Mouse (Mus musculus) ES-Bruce4 (cell line): ENCODE data around the gene 1110032F04Rik. TPM values are rescaled to one million over a fixed set of nuclear protein-coding genes. Genes with fewer than 3 reads are reported as not detected.

ENCODE experiments used
- H3K27ac ChIP-seq: 2 replicates; pipeline ENCODE4 v1.5.1; 2012; ENCODE audit warnings: low read length, inconsistent platforms; ENCODE audit not compliant: insufficient read depth
- H3K27me3 ChIP-seq: 2 replicates; pipeline ENCODE4 v1.6.1; 2012; ENCODE audit warnings: mild to moderate bottlenecking, low read length, inconsistent platforms; ENCODE audit not compliant: control insufficient read depth, poor library complexity, insufficient read depth, severe bottlenecking
- H3K36me3 ChIP-seq: 2 replicates; pipeline ENCODE4 v1.6.1; 2012; ENCODE audit warnings: inconsistent platforms, mild to moderate bottlenecking, low read length, moderate library complexity; ENCODE audit not compliant: control insufficient read depth, poor library complexity, insufficient read depth, severe bottlenecking
- H3K4me1 ChIP-seq: one replicate; pipeline ENCODE4 v1.8.1; 2011; ENCODE audit warnings: low read length; ENCODE audit not compliant: control insufficient read depth, insufficient read depth
- H3K4me3 ChIP-seq: 2 replicates; pipeline ENCODE4 v1.5.1; 2011; ENCODE audit warnings: low read depth, mild to moderate bottlenecking, low read length
- H3K9ac ChIP-seq: 2 replicates; pipeline ENCODE4 v1.6.1; 2012; ENCODE audit warnings: low read depth, mild to moderate bottlenecking, inconsistent platforms; ENCODE audit not compliant: poor library complexity, severe bottlenecking
- H3K9me3 ChIP-seq: replicated peaks from 2 replicates; pipeline ENCODE4 v1.6.1; 2012; ENCODE audit warnings: mild to moderate bottlenecking, low read length, inconsistent platforms; ENCODE audit not compliant: control insufficient read depth, poor library complexity, insufficient read depth, severe bottlenecking
- CTCF ChIP-seq: IDR thresholded peaks from one replicate; pipeline ENCODE4 v1.8.1; 2011; ENCODE audit warnings: low read depth, low read length
- EP300 ChIP-seq: IDR thresholded peaks from 2 replicates; pipeline ENCODE4 v1.6.1; 2011; ENCODE audit warnings: low read depth, low read length; ENCODE audit not compliant: insufficient read depth
- POLR2A ChIP-seq: IDR thresholded peaks from one replicate; pipeline ENCODE4 v1.8.1; 2011; ENCODE audit warnings: low read length; ENCODE audit not compliant: insufficient read depth
- polyA plus RNA-seq: library from polyadenylated mRNA; stranded (reverse); fragments of >200 nt; gene quantifications from 2 replicates; pipeline ENCODE4 v1.2.4, GENCODE M21; 2011; ENCODE audit warnings: low read depth; ENCODE audit not compliant: missing spikeins, insufficient read depth, insufficient read length

The 1110032F04Rik gene
- 0.26 and 0.31 TPM in 2 replicates for polyA plus RNA-seq

DNA sequence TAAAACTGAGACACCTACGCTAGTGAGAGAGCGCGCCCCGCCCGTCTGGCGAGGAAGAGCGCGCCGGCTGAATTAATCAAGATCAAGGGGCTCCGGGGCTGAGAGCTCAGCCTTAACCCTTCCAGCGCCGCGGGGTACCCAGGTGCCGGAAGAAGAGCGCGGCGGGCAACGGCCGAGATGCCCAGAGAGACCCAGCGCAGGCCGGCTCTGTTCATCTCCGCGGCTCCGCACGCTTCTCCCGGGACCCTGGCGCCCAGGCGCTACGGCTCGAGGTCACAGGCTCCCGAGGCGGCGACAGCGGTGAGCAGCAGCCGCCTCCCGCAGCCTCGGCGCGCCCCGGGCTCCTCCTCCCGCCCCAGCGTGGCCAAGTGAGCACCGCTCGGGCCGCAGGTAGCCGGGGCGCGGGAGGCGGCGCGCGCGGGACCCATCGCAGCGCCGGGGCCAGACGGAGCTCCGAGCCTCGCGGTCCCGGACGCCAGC is at the start of gene 1110032F04Rik:
Gene 1110032F04Rik, plus strand, starts transcription at position 376 of the 480 bp plus-strand sequence.
- H3K9ac ChIP-seq, result peak within 1 kb of the TSS; percentile 71
- H3K36me3 ChIP-seq, result no peaks in the 10 kb centered on the region
- no peaks in the 10 kb centered on the region for H3K9me3 ChIP-seq
- H3K27me3 ChIP-seq, result peaks cover 9% of the 10 kb centered on the region
- no peak for TF ChIP-seq EP300
- H3K27ac ChIP-seq, result no peak within 1 kb of the TSS
- H3K4me1 ChIP-seq, result no peaks in the 10 kb centered on the region
- H3K4me3 ChIP-seq, result peak within 1 kb of the TSS; percentile 73

DNA sequence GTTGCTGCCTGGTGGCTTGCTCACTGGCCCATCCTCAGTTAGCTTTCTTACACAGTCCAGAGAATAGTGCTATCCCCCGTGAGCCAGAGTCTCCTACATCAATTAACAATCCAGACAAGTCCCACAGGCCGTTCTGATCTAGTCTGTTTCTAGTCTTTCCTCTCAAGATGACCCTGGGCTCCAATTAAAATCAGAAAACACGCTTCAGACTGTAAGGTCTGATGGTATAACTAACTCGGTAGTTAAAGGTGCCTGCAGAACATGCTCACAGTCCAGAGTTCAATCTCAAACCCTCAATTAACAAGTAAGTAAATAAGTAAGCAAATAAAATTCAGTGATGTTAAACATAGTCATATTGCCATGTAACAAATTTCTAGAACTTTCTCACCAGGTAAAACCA is 48.0 kb upstream of the 1110032F04Rik start:
- Histone ChIP-seq H3K4me1 (peaks cover 2% of the 10 kb centered on the region), H3K27ac (no peak overlapping the region), H3K9ac (no peak overlapping the region), H3K36me3 (no peaks in the 10 kb centered on the region), H3K9me3 (no peaks in the 10 kb centered on the region), H3K27me3 (no peaks in the 10 kb centered on the region), H3K4me3 (no peak overlapping the region)
- TF ChIP-seq POLR2A, result no peak
- no peak for TF ChIP-seq EP300

- Histone ChIP-seq H3K9ac (no peak overlapping the region), H3K27ac (no peak overlapping the region), H3K36me3 (no peaks in the 10 kb centered on the region), H3K4me1 (peaks cover 2% of the 10 kb centered on the region), H3K4me3 (no peak overlapping the region), H3K27me3 (no peaks in the 10 kb centered on the region), H3K9me3 (no peaks in the 10 kb centered on the region)
- TF ChIP-seq CTCF (no peak), EP300 (no peak), POLR2A (no peak)
Measured at GRCm38 (mm10) chr3:68821926-68822341, 47.5 kb upstream of the 1110032F04Rik start.

DNA sequence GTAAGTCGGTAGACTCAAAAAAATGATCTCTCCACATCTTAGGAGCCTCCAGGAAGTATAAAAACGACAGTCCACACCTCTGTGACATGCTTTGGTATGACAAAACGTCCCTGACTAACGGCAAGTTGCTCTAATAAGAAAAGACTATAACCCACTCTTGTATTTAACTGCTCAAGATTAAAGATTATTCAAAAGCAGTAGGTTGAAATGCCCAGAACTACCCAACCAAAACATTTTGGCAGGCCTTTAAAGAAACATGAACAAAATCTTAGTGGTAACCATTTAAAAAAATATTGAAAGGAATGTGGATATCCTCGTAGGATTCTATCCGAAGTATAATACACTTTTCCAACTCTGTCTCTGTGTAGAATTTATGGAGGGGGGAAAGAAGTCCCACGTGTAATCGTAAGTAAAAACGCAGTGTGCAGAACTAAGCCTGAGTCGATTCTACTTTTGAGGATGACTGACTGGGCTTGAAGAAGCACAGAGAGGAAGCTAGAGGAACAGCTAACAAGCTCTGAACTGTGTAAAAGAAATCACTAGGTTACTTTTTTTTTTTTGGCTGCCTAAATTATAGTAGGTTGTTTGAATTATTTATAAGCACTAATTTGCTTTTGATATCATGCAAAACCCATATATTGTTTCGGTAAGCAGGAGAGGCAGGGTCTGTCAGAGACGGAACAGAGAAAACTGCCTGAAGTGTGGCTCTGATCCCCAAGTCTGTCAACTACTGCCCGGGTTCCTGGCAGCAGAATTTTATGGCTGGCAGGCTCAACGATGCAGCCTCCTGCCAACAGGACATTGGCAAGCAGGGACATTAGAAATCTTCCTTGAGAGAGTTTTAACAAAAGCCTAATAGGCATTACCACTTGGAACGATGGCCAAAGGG is 45.3 kb upstream of the 1110032F04Rik start:
- TF ChIP-seq POLR2A (no peak), CTCF (no peak), EP300 (no peak)

DNA sequence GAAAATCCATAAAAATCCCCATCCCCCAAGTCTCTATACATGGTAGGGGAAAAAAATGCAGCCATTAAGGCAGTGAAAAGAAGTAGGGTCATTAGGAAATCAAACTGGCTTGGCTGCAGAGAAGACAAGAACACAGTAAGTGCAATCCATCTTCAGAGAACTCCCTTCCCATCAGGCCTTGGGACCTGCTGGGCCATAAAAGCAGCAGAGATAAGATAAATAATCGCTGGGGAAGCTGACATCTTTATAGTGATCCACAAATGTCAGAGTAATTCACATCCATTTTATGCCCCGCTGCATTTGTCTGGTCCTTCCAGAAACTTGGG is 44.7 kb upstream of the 1110032F04Rik start:
- Histone ChIP-seq H3K36me3 (no peaks in the 10 kb centered on the region), H3K4me1 (peaks cover under 1% of the 10 kb centered on the region), H3K4me3 (no peak overlapping the region), H3K9ac (no peak overlapping the region), H3K9me3 (no peaks in the 10 kb centered on the region), H3K27me3 (no peaks in the 10 kb centered on the region), H3K27ac (no peak overlapping the region)
- TF ChIP-seq EP300 (no peak), CTCF (no peak), POLR2A (no peak)

More for the DNA sequence above, 45.3 kb upstream of the 1110032F04Rik start:
- H3K36me3 ChIP-seq, result no peaks in the 10 kb centered on the region
- no peaks in the 10 kb centered on the region for H3K9me3 ChIP-seq
- no peak overlapping the region for H3K4me3 ChIP-seq
- peaks cover 2% of the 10 kb centered on the region for H3K4me1 ChIP-seq
- no peak overlapping the region for H3K27ac ChIP-seq
- H3K27me3 ChIP-seq, result no peaks in the 10 kb centered on the region
- no peak overlapping the region for H3K9ac ChIP-seq

DNA sequence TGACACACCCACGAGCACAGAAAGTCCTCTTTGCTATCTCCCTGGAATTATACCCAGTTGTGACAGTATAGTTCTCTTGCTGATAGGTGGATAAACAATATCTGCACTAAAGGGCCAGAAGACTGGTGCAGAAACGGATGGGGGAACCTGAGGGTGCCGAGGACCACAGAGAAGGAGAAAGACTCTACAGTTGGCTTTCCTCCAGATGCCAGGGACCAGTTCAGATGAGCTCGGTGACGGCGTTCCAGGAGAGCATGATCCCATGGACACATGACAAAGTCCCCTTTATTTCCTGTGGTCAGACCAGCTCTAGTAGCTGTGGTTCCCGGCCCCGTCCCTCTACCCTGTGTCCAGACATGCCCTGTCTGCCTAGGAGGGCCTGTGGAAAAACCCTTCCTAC is 44.2 kb upstream of the 1110032F04Rik start:
- Histone ChIP-seq H3K9ac (no peak overlapping the region), H3K36me3 (no peaks in the 10 kb centered on the region), H3K27me3 (no peaks in the 10 kb centered on the region), H3K4me1 (no peaks in the 10 kb centered on the region), H3K9me3 (no peaks in the 10 kb centered on the region), H3K27ac (no peak overlapping the region), H3K4me3 (no peak overlapping the region)
- TF ChIP-seq EP300 (no peak), CTCF (no peak), POLR2A (no peak)
